ENCODE assay signal across 8 mouse cellular contexts in the genomic region with DNA sequence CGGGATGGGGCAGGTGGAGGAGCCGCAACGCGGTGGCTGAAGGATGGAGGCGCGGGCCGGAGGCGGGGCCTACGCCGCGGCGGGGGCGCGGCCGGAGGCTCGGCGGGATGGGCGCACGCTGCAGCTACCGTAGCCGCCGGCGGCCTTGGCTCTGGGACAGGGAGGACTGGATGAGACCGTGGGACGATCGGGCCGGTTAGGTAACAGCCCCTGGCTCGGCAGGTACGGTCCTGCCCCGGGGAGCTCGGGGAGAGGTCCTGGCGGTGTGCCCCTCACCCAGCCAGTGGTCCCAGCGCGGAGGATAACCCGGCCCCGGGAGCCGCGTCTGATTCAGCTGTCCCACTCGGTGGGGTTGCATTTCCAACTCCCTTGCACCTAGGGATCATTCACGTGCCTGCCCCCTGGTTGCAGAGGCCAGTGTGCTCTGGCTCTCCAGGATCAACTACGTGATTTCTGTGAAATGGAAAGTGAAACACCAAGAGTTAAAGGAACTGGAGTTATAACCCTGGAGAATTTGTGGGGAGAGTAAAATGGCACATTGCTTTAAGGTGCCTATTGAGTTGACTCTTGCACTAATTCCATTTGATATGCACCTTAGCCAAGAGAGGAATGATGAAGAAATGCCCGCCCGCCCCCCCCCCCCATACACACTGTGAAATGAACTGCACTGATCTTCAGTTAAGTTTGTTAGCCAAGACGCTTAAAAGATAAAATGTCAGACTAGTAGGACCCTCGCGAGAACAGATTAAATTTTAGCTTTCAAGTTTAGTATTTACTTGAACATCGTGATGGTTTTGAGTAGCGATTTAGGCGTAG. TPM values are rescaled to one million over a fixed set of nuclear protein-coding genes. Genes with fewer than 3 reads are reported as not detected.
A peak's percentile ranks its signal among the peaks of the same experiment; 100 is the strongest.
DNase-seq lines count a peak whose midpoint lies in the region; ATAC-seq lines count a peak whose summit lies in the region.

No protein-coding gene starts in this region.

- no peaks in the 10 kb centered on the region for H3K9me3 ChIP-seq in hindbrain, embryonic 14.5 days (ENCODE audit: control insufficient read depth, low read length)

- 0 out of 2 replicates have a peak, but pooled peaks cover 3% of the 10 kb centered on the region for H3K4me1 ChIP-seq in hindbrain, embryonic 14.5 days (replicated peaks; ENCODE audit: control insufficient read depth, insufficient read depth, low read length)

- DNase-seq in T-cell, adult 2 months (ENCODE audit: low spot score), result peak; percentile 61
- peak; percentile 79 to 83 for DNase-seq in cerebellum, postnatal 14 days
- DNase-seq in frontal cortex, postnatal 14 days (ENCODE audit: low spot score in 2 of 2), result peak; percentile 36 to 53
- DNase-seq in hindbrain, embryonic 14.5 days (ENCODE audit: low spot score), result peak; percentile 64
- peak; percentile 55 to 73 for DNase-seq in left cerebral cortex, adult 18-20 months (ENCODE audit: low spot score in 2 of 2)
- DNase-seq in lung, postnatal 4 days, result peak; percentile 81 to 83
- DNase-seq in right cerebral cortex, postnatal 25 days, result peak; percentile 70
- DNase-seq in urinary bladder, postnatal 4 days (ENCODE audit: low spot score in 2 of 2), result peak; percentile 63 to 64

- peaks cover 5% of the 10 kb centered on the region; the same call in 1 of the 2 replicates for H3K36me3 ChIP-seq in hindbrain, embryonic 14.5 days (replicated peaks; ENCODE audit: control insufficient read depth, insufficient read depth)

- H3K9ac ChIP-seq in hindbrain, embryonic 14.5 days, result peak overlapping the region; percentile 77

- ATAC-seq in hindbrain, embryonic 14.5 days (ENCODE audit: low FRiP score), result peak; percentile 77

- H3K27ac ChIP-seq in hindbrain, embryonic 14.5 days, result peak overlapping the region; percentile 99

- H3K4me2 ChIP-seq in hindbrain, embryonic 14.5 days (replicated peaks), result peak overlapping the region; percentile 73

- no peaks in the 10 kb centered on the region for H3K27me3 ChIP-seq in hindbrain, embryonic 14.5 days (ENCODE audit: control insufficient read depth, insufficient read depth, low read length)

- WGBS in hindbrain, embryonic 14.5 days, result 4% methylated on average over 24 of the region's 49 CpGs

- H3K4me3 ChIP-seq in hindbrain, embryonic 14.5 days (replicated peaks; ENCODE audit: low read length), result peak overlapping the region; percentile 95

RNA-seq across cellular contexts. Expression of gene Nampt, which starts 1.6 kb away (rescaled TPM):
- 39.3 and 42.7 TPM in 2 replicates for polyA plus RNA-seq in hindbrain, embryonic 14.5 days (2014; fragmentation: Nextera tagmentation; extraction: Ambion mirVana)
- total RNA-seq in left cerebral cortex, adult 18-20 months (2021), result 10 to 100 TPM; 30.9 to 34.4 TPM

Comparison
In these comparisons a context has a peak if more than half of its experiments do, and no peak if none do; other contexts are left out.
1. Peak in every context shown above with its lines: DNase-seq, ATAC-seq, H3K4me3 ChIP-seq and H3K27ac ChIP-seq.